Mouse (Mus musculus) heart, embryonic 14.5 days (tissue): ENCODE measurements around the gene Luzp1. TPM values are rescaled to one million over a fixed set of nuclear protein-coding genes. Genes with fewer than 3 reads are reported as not detected.

ENCODE experiments used
- ATAC-seq: fragments of 200-750 bp; cut with Nextera tagmentation; 2 replicates; pipeline ENCODE4 v1.8.0; 2017; ENCODE audit warnings: low read depth, moderate TSS enrichment; ENCODE audit not compliant: insufficient number of reproducible peaks, insufficient read depth, low FRiP score
- H3K27ac ChIP-seq, 2 experiments: fragments of 200-500 bp in 1 of 2; fragments of 300-500 bp in 1 of 2; sonication (generic) in 1 of 2; replicated peaks in 1 of 2; 2 replicates each; pipeline ENCODE4 v1.5.1; 2012 to 2014; ENCODE audit warnings: low read depth in 2 of 2, low read length in 2 of 2, control low read depth in 1 of 2, mild to moderate bottlenecking in 1 of 2, mixed read lengths in 1 of 2; ENCODE audit not compliant: control insufficient read depth in 1 of 2, insufficient read depth in 1 of 2
- H3K27me3 ChIP-seq: fragments of 300-500 bp; sonication (generic); 2 replicates; pipeline ENCODE4 v1.6.1; 2014; ENCODE audit warnings: mild to moderate bottlenecking, low read length, control low read depth; ENCODE audit not compliant: control insufficient read depth, insufficient read depth
- H3K36me3 ChIP-seq: fragments of 300-500 bp; sonication (generic); 2 replicates; pipeline ENCODE4 v1.6.1; 2014; ENCODE audit warnings: mild to moderate bottlenecking, control low read depth, low read length, mixed read lengths; ENCODE audit not compliant: control insufficient read depth, insufficient read depth
- H3K4me1 ChIP-seq, 2 experiments: fragments of 200-500 bp in 1 of 2; fragments of 300-500 bp in 1 of 2; sonication (generic) in 1 of 2; 2 replicates each; pipeline ENCODE4 v1.6.1; 2012 to 2014; ENCODE audit warnings: low read length in 2 of 2, control low read depth in 1 of 2, mixed read lengths in 1 of 2; ENCODE audit not compliant: control insufficient read depth in 2 of 2, insufficient read depth in 2 of 2
- H3K4me2 ChIP-seq: fragments of 300-500 bp; sonication (generic); 2 replicates; pipeline ENCODE4 v1.6.1; 2014; ENCODE audit warnings: mild to moderate bottlenecking, low read length
- H3K4me3 ChIP-seq, 2 experiments: fragments of 200-500 bp in 1 of 2; fragments of 300-500 bp in 1 of 2; sonication (generic) in 1 of 2; 2 replicates each; pipeline ENCODE4 v1.5.1; 2012 to 2014; ENCODE audit warnings: low read length in 2 of 2, mild to moderate bottlenecking in 2 of 2, control low read depth in 1 of 2, low read depth in 1 of 2, moderate library complexity in 1 of 2; ENCODE audit not compliant: control insufficient read depth in 1 of 2, insufficient read depth in 1 of 2
- H3K9ac ChIP-seq: fragments of 300-500 bp; sonication (generic); 2 replicates; pipeline ENCODE4 v1.6.1; 2014; ENCODE audit warnings: mild to moderate bottlenecking, low read length
- H3K9me3 ChIP-seq: fragments of 300-500 bp; sonication (generic); 2 replicates; pipeline ENCODE4 v1.6.1; 2016; ENCODE audit warnings: low read length, control low read depth; ENCODE audit not compliant: control insufficient read depth
- WGBS: fragments of 180-500 bp; shearing (Covaris S2); extraction: QIAGEN DNeasy Blood & Tissue Kit; methylation state at CpG from one replicate; pipeline ENCODE4 v1.1.7; 2014; 5-methylcytosine and 5-hydroxymethylcytosine counted together
- polyA plus RNA-seq: library from polyadenylated mRNA; unstranded; fragments of >200 nt; fragmentation: Nextera tagmentation; extraction: Ambion mirVana; gene quantifications from 2 replicates; pipeline ENCODE4 v1.2.1, GENCODE M21; 2014

Luzp1 gene
- polyA plus RNA-seq, 1 experiment from 2014 or later = 90.5 TPM

GRCm38 (mm10) chr4:136581885-136582284, 112.3 kb downstream of the Luzp1 start:
- no peaks in the 10 kb centered on the region for H3K27me3 ChIP-seq
- WGBS = 93% methylated on average over 3 of the region's 3 CpGs
- H3K9ac ChIP-seq = no peak overlapping the region
- no peak overlapping the region for H3K4me2 ChIP-seq
- peaks cover 2% of the 10 kb centered on the region; the same call in 1 of the 2 replicates for H3K36me3 ChIP-seq
- H3K4me3 ChIP-seq = no peak overlapping the region
- no peak overlapping the region for H3K27ac ChIP-seq
- no peaks in the 10 kb centered on the region for H3K9me3 ChIP-seq
- peaks cover 0 to 20% of the 10 kb centered on the region in 2 experiments; a peak in 3 of 4 replicates for H3K4me1 ChIP-seq
- ATAC-seq = no peak

- Histone ChIP-seq H3K27ac (no peak overlapping the region), H3K27me3 (no peaks in the 10 kb centered on the region), H3K9me3 (no peaks in the 10 kb centered on the region), H3K36me3 (peaks cover 25% of the 10 kb centered on the region), H3K4me3 (no peak overlapping the region), H3K4me1 (peaks cover 0 to 10% of the 10 kb centered on the region in 2 experiments; a peak in 2 of 4 replicates), H3K4me2 (no peak overlapping the region), H3K9ac (no peak overlapping the region)
- no peak for ATAC-seq
- 80% methylated on average over 4 of the region's 4 CpGs for WGBS
Measured at GRCm38 (mm10) chr4:136587221-136587827, 117.8 kb downstream of the Luzp1 start.

GRCm38 (mm10) chr4:136588003-136588402, 118.4 kb downstream of the Luzp1 start:
- WGBS = 47% methylated on average over 4 of the region's 4 CpGs
- ATAC-seq = no peak
- peaks cover 0 to 9% of the 10 kb centered on the region in 2 experiments; a peak in 2 of 4 replicates for H3K4me1 ChIP-seq
- peaks cover 29% of the 10 kb centered on the region for H3K36me3 ChIP-seq
- no peaks in the 10 kb centered on the region for H3K27me3 ChIP-seq
- H3K9ac ChIP-seq = no peak overlapping the region
- H3K4me3 ChIP-seq = no peak overlapping the region
- no peaks in the 10 kb centered on the region for H3K9me3 ChIP-seq
- no peak overlapping the region for H3K4me2 ChIP-seq
- H3K27ac ChIP-seq = no peak overlapping the region

- Histone ChIP-seq H3K4me1 (peaks cover 0 to 11% of the 10 kb centered on the region in 2 experiments; a peak in 3 of 4 replicates), H3K27me3 (no peaks in the 10 kb centered on the region), H3K36me3 (peaks cover 33% of the 10 kb centered on the region), H3K4me2 (no peak overlapping the region), H3K4me3 (no peak overlapping the region), H3K27ac (no peak overlapping the region), H3K9ac (no peak overlapping the region), H3K9me3 (no peaks in the 10 kb centered on the region)
- ATAC-seq = no peak
- WGBS = 59% methylated on average over 4 of the region's 4 CpGs
Measured at GRCm38 (mm10) chr4:136592111-136592510, 122.5 kb downstream of the Luzp1 start.

- ATAC-seq = no peak
- peaks cover 0 to 11% of the 10 kb centered on the region in 2 experiments; a peak in 3 of 4 replicates for H3K4me1 ChIP-seq
- no peak overlapping the region for H3K9ac ChIP-seq
- H3K9me3 ChIP-seq = no peaks in the 10 kb centered on the region
- 88% methylated on average over 2 of the region's 2 CpGs for WGBS
- 0 out of 4 replicates have a peak overlapping the region, but pooled peaks of 1 of the 2 experiments have one; percentile 19 for H3K27ac ChIP-seq
- H3K27me3 ChIP-seq = no peaks in the 10 kb centered on the region
- no peak overlapping the region for H3K4me2 ChIP-seq
- H3K4me3 ChIP-seq = no peak overlapping the region
- H3K36me3 ChIP-seq = peaks cover 33% of the 10 kb centered on the region
Measured at GRCm38 (mm10) chr4:136594006-136594405, 124.4 kb downstream of the Luzp1 start.

GRCm38 (mm10) chr4:136595221-136595620, 125.7 kb downstream of the Luzp1 start:
- Histone ChIP-seq H3K9ac (no peak overlapping the region), H3K4me3 (no peak overlapping the region), H3K9me3 (no peaks in the 10 kb centered on the region), H3K4me2 (no peak overlapping the region), H3K27ac (no peak overlapping the region), H3K27me3 (no peaks in the 10 kb centered on the region), H3K36me3 (peaks cover 26% of the 10 kb centered on the region), H3K4me1 (peaks cover 0 to 11% of the 10 kb centered on the region in 2 experiments; a peak in 3 of 4 replicates)
- 83% methylated on average over 6 of the region's 6 CpGs for WGBS
- ATAC-seq = no peak

- 84% methylated on average over 7 of the region's 7 CpGs for WGBS
- no peak for ATAC-seq
- no peaks in the 10 kb centered on the region for H3K27me3 ChIP-seq
Measured at GRCm38 (mm10) chr4:136598268-136598876, 128.8 kb downstream of the Luzp1 start.

More at GRCm38 (mm10) chr4:136598268-136598876, 128.8 kb downstream of the Luzp1 start:
- Histone ChIP-seq H3K4me3 (no peak overlapping the region), H3K9me3 (no peaks in the 10 kb centered on the region), H3K9ac (no peak overlapping the region), H3K4me2 (no peak overlapping the region), H3K27ac (no peak overlapping the region), H3K4me1 (peaks cover 0 to 17% of the 10 kb centered on the region in 2 experiments; a peak in 3 of 4 replicates), H3K36me3 (0 out of 2 replicates have a peak, but pooled peaks cover 4% of the 10 kb centered on the region)
